In genomic region chr8:46946181-46946580, GRCm38 (mm10) we compare ENCODE assay signal across 11 mouse cellular contexts. TPM values are rescaled to one million over a fixed set of nuclear protein-coding genes. Genes with fewer than 3 reads are reported as not detected.
A peak's percentile ranks its signal among the peaks of the same experiment; 100 is the strongest.
DNase-seq lines count a peak whose midpoint lies in the region; ATAC-seq lines count a peak whose summit lies in the region.
"Had no signal": no experiment of that assay in that cellular context is flagged by ENCODE, and none has a peak within 500 bp of the region (broad histone marks: within the 10 kb centered on the region; RNA-seq: fewer than 3 reads in every experiment).

No protein-coding gene starts in this region.

- intact Hi-C loops in gastrocnemius, postnatal 36 days (cut with DNase I) = no loop called here

- WGBS in forebrain, embryonic 13.5 days = 75% methylated on average over 5 of the region's 5 CpGs

- no peaks in the 10 kb centered on the region for H3K9me3 ChIP-seq in forebrain, embryonic 13.5 days (replicated peaks)
- H3K9me3 ChIP-seq: forebrain, embryonic 12.5 days; liver, embryonic 13.5 days had no signal

- no peaks in the 10 kb centered on the region for H3K4me1 ChIP-seq in forebrain, embryonic 13.5 days
- H3K4me1 ChIP-seq: forebrain, embryonic 12.5 days; liver, embryonic 13.5 days had no signal

- no peak overlapping the region for H3K4me2 ChIP-seq in forebrain, embryonic 13.5 days
- H3K4me2 ChIP-seq: forebrain, embryonic 12.5 days; liver, embryonic 13.5 days had no signal

- H3K9ac ChIP-seq in forebrain, embryonic 13.5 days = no peak overlapping the region
- H3K9ac ChIP-seq: forebrain, embryonic 12.5 days; liver, embryonic 13.5 days had no signal

- no peaks in the 10 kb centered on the region for H3K27me3 ChIP-seq in forebrain, embryonic 13.5 days
- H3K27me3 ChIP-seq: forebrain, embryonic 12.5 days; liver, embryonic 13.5 days had no signal

- DNase-seq in adrenal gland, postnatal 14 days = peak; percentile 39
- no peak for DNase-seq in adrenal gland, postnatal 4 days (ENCODE audit: low spot score in 2 of 2)
- peak; percentile 26 for DNase-seq in urinary bladder, postnatal 14 days (ENCODE audit: low spot score)
- DNase-seq in urinary bladder, adult 18-20 months (ENCODE audit: low spot score in 2 of 2) = no peak
- peak; percentile 73 for DNase-seq in lung, postnatal 36 days
- peak; percentile 75 for DNase-seq in thymus, postnatal 4 days
- DNase-seq in gastrocnemius, postnatal 36 days = no peak
- DNase-seq: cerebellum, adult 9-10 months; liver, embryonic 13.5 days had no signal

- no peak for ATAC-seq in forebrain, embryonic 13.5 days

- H3K36me3 ChIP-seq in forebrain, embryonic 13.5 days (ENCODE audit: poor library complexity, severe bottlenecking) = no peaks in the 10 kb centered on the region
- H3K36me3 ChIP-seq: forebrain, embryonic 12.5 days; liver, embryonic 13.5 days had no signal

- H3K4me3 ChIP-seq in forebrain, embryonic 13.5 days = no peak overlapping the region
- H3K4me3 ChIP-seq: forebrain, embryonic 12.5 days; liver, embryonic 13.5 days had no signal

- no peak overlapping the region for H3K27ac ChIP-seq in forebrain, embryonic 13.5 days
- H3K27ac ChIP-seq: forebrain, embryonic 12.5 days; liver, embryonic 13.5 days had no signal

RNA-seq across cellular contexts. Expression of gene Enpp6, which starts 40.5 kb away (rescaled TPM):
- total RNA-seq in adrenal gland, postnatal 14 days (2021) = 1.6 and 1.7 TPM in 2 replicates
- total RNA-seq in adrenal gland, postnatal 4 days (2021) = 1 to 10 TPM; 2.5 to 2.6 TPM
- total RNA-seq in gastrocnemius, postnatal 36 days (2021) = 1 to 10 TPM; 1.1 TPM
- 0.13 and 0.31 TPM in 2 replicates for polyA plus RNA-seq in forebrain, embryonic 13.5 days (2015; fragmentation: Nextera tagmentation; extraction: Ambion mirVana)

Comparison
In these comparisons a context has a peak if more than half of its experiments do, and no peak if none do; other contexts are left out.
1. DNase-seq: peak in adrenal gland, postnatal 14 days (single experiment), urinary bladder, postnatal 14 days (single experiment), lung, postnatal 36 days (single experiment) and thymus, postnatal 4 days (single experiment); none in adrenal gland, postnatal 4 days (0 of 2), urinary bladder, adult 18-20 months (0 of 2) and gastrocnemius, postnatal 36 days (0 of 2).